Mouse (Mus musculus) MN1 (cell line): ENCODE measurements at regions not wholly inside any gene's neighbourhood (a gene's known extent, or its start where the extent isn't known, plus 50 kb on each side); places are given as distances from the start of the nearest gene placed in this dataset.

ENCODE experiments used
- DNase-seq: peaks from one replicate; pipeline ENCODE4 v3.0.0-alpha.2; 2016; ENCODE audit warnings: low spot score

GRCm38 (mm10) chr16:95814513-95815118, 112.7 kb downstream of the Ets2 start:
- peak; percentile 82 for DNase-seq

GRCm38 (mm10) chr16:95811092-95811491, 109.2 kb downstream of the Ets2 start:
- DNase-seq = no peak

- DNase-seq = no peak
These were observed 107.4 kb downstream of the Ets2 start for GRCm38 (mm10) chr16:95809127-95809876.

- DNase-seq = no peak
These were observed 104.6 kb downstream of the Ets2 start for GRCm38 (mm10) chr16:95806510-95806909.

GRCm38 (mm10) chr16:95804199-95804598, 102.3 kb downstream of the Ets2 start:
- no peak for DNase-seq

GRCm38 (mm10) chr16:95802641-95803040, 100.8 kb downstream of the Ets2 start:
- DNase-seq = no peak

- no peak for DNase-seq
These were observed 100.3 kb downstream of the Ets2 start for GRCm38 (mm10) chr16:95802207-95802606.

- no peak for DNase-seq
These were observed 99.1 kb downstream of the Ets2 start for GRCm38 (mm10) chr16:95800911-95801442.

GRCm38 (mm10) chr16:95798582-95798981, 96.7 kb downstream of the Ets2 start:
- no peak for DNase-seq

- DNase-seq = no peak
These were observed 96.2 kb downstream of the Ets2 start for GRCm38 (mm10) chr16:95798099-95798498.

- no peak for DNase-seq
These were observed 95.3 kb downstream of the Ets2 start for GRCm38 (mm10) chr16:95797141-95797540.

GRCm38 (mm10) chr16:95794876-95795275, 93.0 kb downstream of the Ets2 start:
- no peak for DNase-seq

GRCm38 (mm10) chr16:95794281-95794727, 92.4 kb downstream of the Ets2 start:
- no peak for DNase-seq

- DNase-seq = no peak
These were observed 88.8 kb downstream of the Ets2 start for GRCm38 (mm10) chr16:95790691-95791090.

- no peak for DNase-seq
These were observed 87.7 kb downstream of the Ets2 start for GRCm38 (mm10) chr16:95789548-95789947.

- no peak for DNase-seq
These were observed 79.8 kb downstream of the Ets2 start for GRCm38 (mm10) chr16:95781681-95782080.

- DNase-seq = no peak
These were observed 78.6 kb downstream of the Ets2 start for GRCm38 (mm10) chr16:95780431-95780830.

GRCm38 (mm10) chr16:95778845-95779722, 77.2 kb downstream of the Ets2 start:
- DNase-seq = no peak

- DNase-seq = no peak
These were observed 76.3 kb downstream of the Ets2 start for GRCm38 (mm10) chr16:95778173-95778572.

- no peak for DNase-seq
These were observed 74.9 kb downstream of the Ets2 start for GRCm38 (mm10) chr16:95776610-95777363.

- no peak for DNase-seq
These were observed 74.1 kb downstream of the Ets2 start for GRCm38 (mm10) chr16:95776010-95776409.

- DNase-seq = no peak
These were observed 73.5 kb downstream of the Ets2 start for GRCm38 (mm10) chr16:95775361-95775760.
